In the genomic region with DNA sequence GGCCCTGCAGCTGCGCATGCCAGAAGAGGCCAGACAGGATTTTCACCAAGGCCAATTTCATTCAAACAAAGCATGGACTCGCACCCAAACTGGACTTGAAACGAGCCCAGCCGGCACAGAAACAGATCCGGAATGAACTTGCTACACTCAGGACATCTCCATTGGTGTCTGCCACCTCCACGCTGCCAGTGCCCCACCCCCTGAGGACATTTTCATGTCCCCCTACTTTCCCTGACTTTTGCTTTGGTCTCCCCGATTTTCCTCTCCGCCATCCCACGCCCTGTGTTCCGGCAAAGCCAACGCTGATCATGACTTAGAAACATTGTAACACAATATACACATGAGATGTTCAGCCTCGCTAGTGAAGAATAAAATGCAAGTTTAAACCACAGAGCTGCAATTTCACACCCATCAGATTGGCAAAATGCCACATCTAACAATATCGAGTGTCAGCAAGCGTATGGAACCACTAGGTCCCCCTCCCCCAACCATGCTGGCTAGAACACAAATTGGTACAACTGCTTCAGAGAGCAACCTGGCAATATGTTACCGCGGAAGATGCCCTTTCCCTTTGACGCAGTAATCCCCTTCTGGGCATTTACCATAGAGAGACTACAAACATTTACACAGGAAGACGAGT, we compare ENCODE assay signal across 8 mouse cellular contexts. TPM values are rescaled to one million over a fixed set of nuclear protein-coding genes. Genes with fewer than 3 reads are reported as not detected.
DNase-seq lines count a peak whose midpoint lies in the region; ATAC-seq and TF ChIP-seq lines count a peak whose summit lies in the region.

No protein-coding gene starts in this region.

- no peak for TF ChIP-seq POLR2A in brain, embryonic 14.5 days (IDR thresholded peaks at IDR 0.05; ENCODE audit: borderline replicate concordance, extremely low read depth, insufficient read depth, insufficient read length, poor library complexity, severe bottlenecking)
- TF ChIP-seq POLR2A in limb, embryonic 14.5 days (IDR thresholded peaks at IDR 0.05; ENCODE audit: borderline replicate concordance, extremely low read depth, insufficient read depth, insufficient read length), result no peak

- peaks cover 34% of the 10 kb centered on the region for H3K4me1 ChIP-seq in heart, embryonic 16.5 days (ENCODE audit: control insufficient read depth, insufficient read depth, low read length)
- peaks cover 37% of the 10 kb centered on the region for H3K4me1 ChIP-seq in limb, embryonic 14.5 days (ENCODE audit: control insufficient read depth, insufficient read depth, low read length)

- H3K27me3 ChIP-seq in heart, embryonic 16.5 days (ENCODE audit: control insufficient read depth, insufficient read depth, low read length), result no peaks in the 10 kb centered on the region
- H3K27me3 ChIP-seq in limb, embryonic 14.5 days (ENCODE audit: control insufficient read depth, insufficient read depth, low read length), result no peaks in the 10 kb centered on the region

- TF ChIP-seq CTCF in brain, embryonic 14.5 days (IDR thresholded peaks at IDR 0.05; ENCODE audit: borderline replicate concordance, extremely low read depth, insufficient read depth, insufficient read length), result no peak

- peak overlapping the region; percentile 17; the same call in 1 of the 2 replicates for H3K27ac ChIP-seq in heart, embryonic 16.5 days (ENCODE audit: low read length)
- H3K27ac ChIP-seq in limb, embryonic 14.5 days (replicated peaks; ENCODE audit: low read depth, low read length), result peak overlapping the region; percentile 52; the same call in 1 of the 2 replicates

- no peaks in the 10 kb centered on the region for H3K36me3 ChIP-seq in heart, embryonic 16.5 days (ENCODE audit: control insufficient read depth, insufficient read depth)
- no peaks in the 10 kb centered on the region; the same call in 1 of the 2 replicates for H3K36me3 ChIP-seq in limb, embryonic 14.5 days (ENCODE audit: control insufficient read depth, insufficient read depth, low read length)

- H3K9ac ChIP-seq in heart, embryonic 16.5 days (ENCODE audit: low read length), result no peak overlapping the region
- H3K9ac ChIP-seq in limb, embryonic 14.5 days (ENCODE audit: low read depth, low read length, severe bottlenecking), result no peak overlapping the region

- H3K4me3 ChIP-seq in heart, embryonic 16.5 days (ENCODE audit: low read length), result no peak overlapping the region
- no peak overlapping the region for H3K4me3 ChIP-seq in limb, embryonic 14.5 days (replicated peaks; ENCODE audit: low read length)

- DNase-seq in heart, adult 18-20 months, result no peak
- peak; percentile 70 for DNase-seq in 416B (ENCODE audit: low read depth)
- DNase-seq in brain, embryonic 14.5 days (ENCODE audit: low read depth), result peak; percentile 91
- peak; percentile 34 for DNase-seq in limb, embryonic 14.5 days (ENCODE audit: low spot score)
- DNase-seq in embryo, embryonic 10.5 days (ENCODE audit: low spot score), result no peak
- no peak for DNase-seq in urinary bladder, postnatal 25 days (ENCODE audit: low spot score)

- no peak for ATAC-seq in heart, embryonic 16.5 days (replicated peaks; ENCODE audit: extremely low read depth, insufficient read depth, low FRiP score)
- 0 out of 2 replicates have a peak, but pooled peaks have one; percentile 18 for ATAC-seq in limb, embryonic 14.5 days (ENCODE audit: low FRiP score, low read depth)
- no peak for ATAC-seq in monocyte, adult 5-6 weeks (replicated peaks; ENCODE audit: insufficient number of reproducible peaks, low FRiP score, low TSS enrichment, poor library complexity, severe bottlenecking)

- H3K9me3 ChIP-seq in heart, embryonic 16.5 days (replicated peaks; ENCODE audit: control insufficient read depth, low read length), result no peaks in the 10 kb centered on the region
- H3K9me3 ChIP-seq in limb, embryonic 14.5 days (ENCODE audit: control insufficient read depth, low read length), result no peaks in the 10 kb centered on the region

- H3K4me2 ChIP-seq in heart, embryonic 16.5 days (ENCODE audit: low read depth, low read length), result peak overlapping the region; percentile 20
- H3K4me2 ChIP-seq in limb, embryonic 14.5 days (replicated peaks; ENCODE audit: low read depth, low read length, severe bottlenecking), result no peak overlapping the region

- 69% methylated on average over 18 of the region's 18 CpGs for WGBS in heart, embryonic 16.5 days
- WGBS in limb, embryonic 14.5 days, result 64% methylated on average over 18 of the region's 18 CpGs

RNA-seq across cellular contexts. Expression of a gene that starts 6.7 kb away (rescaled TPM):
- 27.8 and 31.3 TPM in 2 replicates for polyA plus RNA-seq in heart, embryonic 16.5 days (2015; fragmentation: Nextera tagmentation; extraction: Ambion mirVana)
- total RNA-seq in heart, adult 18-20 months (2021), result 10 to 100 TPM; 34.8 to 38.2 TPM
- polyA plus RNA-seq in brain, embryonic 14.5 days (2012; rRNA removed), result 17.2 and 24.4 TPM in 2 replicates
- polyA plus RNA-seq in limb, embryonic 14.5 days (2012; rRNA removed), result 20.0 and 20.9 TPM in 2 replicates
- 39.1 and 39.9 TPM in 2 replicates for polyA plus RNA-seq in limb, embryonic 14.5 days (2014; fragmentation: Nextera tagmentation; extraction: Ambion mirVana)
- total RNA-seq in monocyte, adult 5-6 weeks (2017), result 1.8 to 10.5 TPM (median 5.8 TPM) in 3 replicates

Comparison
In these comparisons a context has a peak if more than half of its experiments do, and no peak if none do; other contexts are left out.
1. DNase-seq: peak in 416B (single experiment), brain, embryonic 14.5 days (single experiment) and limb, embryonic 14.5 days (single experiment); none in heart, adult 18-20 months (0 of 2), embryo, embryonic 10.5 days (single experiment) and urinary bladder, postnatal 25 days (single experiment).